Mouse (Mus musculus) forebrain, embryonic 16.5 days (tissue): Measurements from ENCODE around the gene Hoxb7. TPM values are rescaled to one million over a fixed set of nuclear protein-coding genes. Genes with fewer than 3 reads are reported as not detected.

ENCODE experiments used
- ATAC-seq: fragments of 200-750 bp; cut with Nextera tagmentation; 2 replicates; pipeline ENCODE4 v1.8.0; 2017; ENCODE audit warnings: mild to moderate bottlenecking, moderate library complexity
- H3K27ac ChIP-seq: fragments of 300-500 bp; sonication (generic); 2 replicates; pipeline ENCODE4 v1.5.1; 2014; ENCODE audit warnings: low read length, control low read depth
- H3K27me3 ChIP-seq: fragments of 300-500 bp; sonication (generic); replicated peaks from 2 replicates; pipeline ENCODE4 v1.6.1; 2014; ENCODE audit warnings: low read length; ENCODE audit not compliant: control insufficient read depth, insufficient read depth
- H3K36me3 ChIP-seq: fragments of 300-500 bp; sonication (generic); 2 replicates; pipeline ENCODE4 v1.6.1; 2014; ENCODE audit not compliant: control insufficient read depth, insufficient read depth
- H3K4me1 ChIP-seq: fragments of 300-500 bp; sonication (generic); replicated peaks from 2 replicates; pipeline ENCODE4 v1.6.1; 2014; ENCODE audit warnings: low read length; ENCODE audit not compliant: control insufficient read depth, insufficient read depth
- H3K4me2 ChIP-seq: fragments of 300-500 bp; sonication (generic); 2 replicates; pipeline ENCODE4 v1.6.1; 2014; ENCODE audit warnings: mild to moderate bottlenecking, low read length, control low read depth
- H3K4me3 ChIP-seq: fragments of 300-500 bp; sonication (generic); replicated peaks from 2 replicates; pipeline ENCODE4 v1.5.1; 2014; ENCODE audit warnings: mild to moderate bottlenecking, low read length, control low read depth
- H3K9ac ChIP-seq: fragments of 300-500 bp; sonication (generic); replicated peaks from 2 replicates; pipeline ENCODE4 v1.6.1; 2014; ENCODE audit warnings: low read depth, low read length, control low read depth
- H3K9me3 ChIP-seq: fragments of 300-500 bp; sonication (generic); 2 replicates; pipeline ENCODE4 v1.6.1; 2016; ENCODE audit warnings: low read length; ENCODE audit not compliant: control insufficient read depth
- WGBS: fragments of 180-500 bp; shearing (Covaris S2); extraction: QIAGEN DNeasy Blood & Tissue Kit; methylation state at CpG from one replicate; pipeline ENCODE4 v1.1.7; 2014; 5-methylcytosine and 5-hydroxymethylcytosine counted together
- polyA plus RNA-seq: library from polyadenylated mRNA; unstranded; fragments of >200 nt; fragmentation: Nextera tagmentation; extraction: Ambion mirVana; gene quantifications from 2 replicates; pipeline ENCODE4 v1.2.1, GENCODE M21; 2015

Gene Hoxb7
- polyA plus RNA-seq, 1 experiment from 2014 or later: not detected

DNA sequence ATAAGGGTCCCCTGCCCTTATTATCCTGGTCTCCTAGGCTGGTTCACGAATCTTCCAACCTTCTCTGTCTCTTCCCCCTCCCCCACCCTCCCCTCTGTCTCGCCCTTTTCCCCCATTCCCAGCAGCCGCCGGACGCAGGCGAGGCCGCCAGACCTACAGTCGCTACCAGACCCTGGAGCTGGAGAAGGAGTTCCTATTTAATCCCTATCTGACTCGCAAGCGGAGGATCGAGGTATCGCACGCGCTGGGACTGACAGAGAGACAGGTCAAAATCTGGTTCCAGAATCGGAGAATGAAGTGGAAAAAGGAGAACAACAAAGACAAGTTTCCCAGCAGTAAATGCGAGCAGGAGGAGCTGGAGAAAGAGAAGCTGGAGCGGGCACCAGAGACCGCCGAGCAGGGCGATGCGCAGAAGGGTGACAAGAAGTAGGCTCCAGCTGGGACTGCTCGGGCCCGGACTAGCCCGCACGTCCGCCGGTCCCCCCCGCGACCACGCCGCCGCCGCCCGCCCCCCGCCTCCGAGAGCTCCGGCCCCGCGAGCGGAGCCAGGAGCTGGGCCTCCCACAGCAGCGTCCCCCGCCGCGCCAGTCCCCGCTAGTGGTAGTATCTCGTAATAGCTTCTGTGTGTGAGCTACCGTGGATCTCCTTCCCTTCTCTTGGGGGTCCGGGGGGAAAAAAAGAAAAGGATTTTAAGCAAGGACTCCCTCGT is 2.2 kb upstream of the Hoxb7 start:
- Histone ChIP-seq H3K4me2 (peak overlapping the region; percentile 42), H3K9ac (no peak overlapping the region), H3K4me1 (peaks cover 4% of the 10 kb centered on the region; the same call in 1 of the 2 replicates), H3K27me3 (peaks cover 84% of the 10 kb centered on the region), H3K9me3 (no peaks in the 10 kb centered on the region), H3K36me3 (no peaks in the 10 kb centered on the region), H3K4me3 (peak overlapping the region; percentile 26), H3K27ac (no peak overlapping the region)
- ATAC-seq: no peak
- WGBS: under 1% methylated on average over 42 of the region's 49 CpGs

GRCm38 (mm10) chr11:96284774-96285734 is 1.4 kb upstream of the Hoxb7 start:
- Histone ChIP-seq H3K9ac (no peak overlapping the region), H3K27ac (no peak overlapping the region), H3K9me3 (no peaks in the 10 kb centered on the region), H3K4me1 (peaks cover 4% of the 10 kb centered on the region; the same call in 1 of the 2 replicates), H3K4me3 (no peak overlapping the region), H3K4me2 (no peak overlapping the region), H3K27me3 (peaks cover 82% of the 10 kb centered on the region), H3K36me3 (no peaks in the 10 kb centered on the region)
- WGBS: under 1% methylated on average over 32 of the region's 37 CpGs
- ATAC-seq: no peak

DNA sequence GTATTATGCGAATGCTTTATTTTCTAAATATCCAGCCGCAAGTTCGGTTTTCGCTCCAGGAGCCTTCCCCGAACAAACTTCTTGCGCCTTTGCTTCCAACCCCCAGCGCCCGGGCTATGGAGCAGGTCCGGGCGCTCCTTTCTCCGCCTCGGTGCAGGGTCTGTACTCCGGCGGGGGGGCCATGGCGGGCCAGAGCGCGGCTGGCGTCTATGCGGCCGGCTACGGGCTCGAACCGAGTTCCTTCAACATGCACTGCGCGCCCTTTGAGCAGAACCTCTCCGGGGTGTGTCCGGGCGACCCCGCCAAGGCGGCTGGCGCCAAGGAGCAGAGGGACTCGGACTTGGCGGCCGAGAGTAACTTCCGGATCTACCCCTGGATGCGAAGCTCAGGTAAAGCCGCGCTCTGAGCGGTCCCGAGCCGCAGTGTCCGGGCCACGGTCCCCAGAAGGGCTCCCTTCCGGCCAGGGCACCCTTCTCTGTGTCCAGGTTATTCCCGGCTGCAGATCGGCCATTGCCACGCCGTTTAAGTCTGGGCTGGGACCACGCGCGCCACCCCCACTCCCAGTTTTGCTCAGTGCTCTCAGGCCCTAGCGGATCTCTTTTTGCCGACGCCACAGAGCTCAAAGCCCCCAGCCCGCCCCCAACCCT is 439 bp downstream of the Hoxb7 start:
- no peak overlapping the region for H3K4me3 ChIP-seq

DNA sequence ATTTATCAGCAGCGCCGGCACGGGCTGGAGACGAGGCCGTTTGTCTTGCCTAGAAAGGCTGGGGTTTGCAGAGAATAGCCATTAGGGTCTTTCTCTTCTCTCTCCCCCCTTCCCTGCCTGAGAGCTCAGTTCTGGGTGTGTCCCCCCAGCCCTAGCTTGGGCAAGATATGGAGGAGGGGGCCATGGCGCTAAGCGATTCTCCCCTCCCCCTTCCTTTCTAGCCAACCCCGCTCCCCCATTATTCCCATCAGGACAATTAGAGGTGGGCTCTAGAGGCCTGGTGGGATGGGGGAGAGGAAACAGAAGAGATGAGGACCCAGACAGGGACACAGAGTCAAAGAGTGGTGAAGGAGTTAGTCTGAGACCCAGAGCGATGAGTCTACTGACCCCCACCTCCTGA is 988 bp downstream of the Hoxb7 start:
- Histone ChIP-seq H3K4me3 (no peak overlapping the region), H3K4me1 (peaks cover 4% of the 10 kb centered on the region; the same call in 1 of the 2 replicates), H3K9ac (no peak overlapping the region), H3K27ac (no peak overlapping the region), H3K27me3 (peaks cover 86% of the 10 kb centered on the region), H3K36me3 (no peaks in the 10 kb centered on the region), H3K4me2 (no peak overlapping the region), H3K9me3 (no peaks in the 10 kb centered on the region)
- no peak for ATAC-seq
- WGBS: 1% methylated on average over 9 of the region's 9 CpGs

More for the DNA sequence above, 439 bp downstream of the Hoxb7 start:
- Histone ChIP-seq H3K4me2 (peak overlapping the region; percentile 2; the same call in 1 of the 2 replicates), H3K36me3 (no peaks in the 10 kb centered on the region), H3K27me3 (peaks cover 86% of the 10 kb centered on the region), H3K9me3 (no peaks in the 10 kb centered on the region), H3K4me1 (peaks cover 4% of the 10 kb centered on the region; the same call in 1 of the 2 replicates), H3K9ac (no peak overlapping the region), H3K27ac (no peak overlapping the region)
- no peak for ATAC-seq
- under 1% methylated on average over 55 of the region's 55 CpGs for WGBS

- no peaks in the 10 kb centered on the region for H3K36me3 ChIP-seq
- no peak overlapping the region for H3K4me2 ChIP-seq
- H3K9ac ChIP-seq: no peak overlapping the region
- H3K27me3 ChIP-seq: peaks cover 90% of the 10 kb centered on the region
- peaks cover 4% of the 10 kb centered on the region; the same call in 1 of the 2 replicates for H3K4me1 ChIP-seq
- 7% methylated on average over 1 of the region's 1 CpGs for WGBS
- no peak overlapping the region for H3K27ac ChIP-seq
- ATAC-seq: no peak
- no peaks in the 10 kb centered on the region; the same call in 1 of the 2 replicates for H3K9me3 ChIP-seq
- H3K4me3 ChIP-seq: no peak overlapping the region
Observed at GRCm38 (mm10) chr11:96288455-96289221, 2.2 kb downstream of the Hoxb7 start.

GRCm38 (mm10) chr11:96289293-96289692 is 2.9 kb downstream of the Hoxb7 start:
- Histone ChIP-seq H3K4me2 (no peak overlapping the region), H3K27me3 (peaks cover 90% of the 10 kb centered on the region), H3K4me3 (no peak overlapping the region), H3K4me1 (no peaks in the 10 kb centered on the region; the same call in 1 of the 2 replicates), H3K36me3 (no peaks in the 10 kb centered on the region), H3K27ac (no peak overlapping the region), H3K9me3 (no peaks in the 10 kb centered on the region; the same call in 1 of the 2 replicates), H3K9ac (no peak overlapping the region)
- WGBS: under 1% methylated on average over 21 of the region's 21 CpGs
- no peak for ATAC-seq

GRCm38 (mm10) chr11:96289837-96290236 is 3.4 kb downstream of the Hoxb7 start:
- Histone ChIP-seq H3K27ac (no peak overlapping the region), H3K9me3 (no peaks in the 10 kb centered on the region; the same call in 1 of the 2 replicates), H3K9ac (no peak overlapping the region), H3K4me3 (no peak overlapping the region), H3K27me3 (peaks cover 90% of the 10 kb centered on the region), H3K4me1 (no peaks in the 10 kb centered on the region; the same call in 1 of the 2 replicates), H3K36me3 (no peaks in the 10 kb centered on the region), H3K4me2 (no peak overlapping the region)
- ATAC-seq: no peak
- 6% methylated on average over 6 of the region's 6 CpGs for WGBS

DNA sequence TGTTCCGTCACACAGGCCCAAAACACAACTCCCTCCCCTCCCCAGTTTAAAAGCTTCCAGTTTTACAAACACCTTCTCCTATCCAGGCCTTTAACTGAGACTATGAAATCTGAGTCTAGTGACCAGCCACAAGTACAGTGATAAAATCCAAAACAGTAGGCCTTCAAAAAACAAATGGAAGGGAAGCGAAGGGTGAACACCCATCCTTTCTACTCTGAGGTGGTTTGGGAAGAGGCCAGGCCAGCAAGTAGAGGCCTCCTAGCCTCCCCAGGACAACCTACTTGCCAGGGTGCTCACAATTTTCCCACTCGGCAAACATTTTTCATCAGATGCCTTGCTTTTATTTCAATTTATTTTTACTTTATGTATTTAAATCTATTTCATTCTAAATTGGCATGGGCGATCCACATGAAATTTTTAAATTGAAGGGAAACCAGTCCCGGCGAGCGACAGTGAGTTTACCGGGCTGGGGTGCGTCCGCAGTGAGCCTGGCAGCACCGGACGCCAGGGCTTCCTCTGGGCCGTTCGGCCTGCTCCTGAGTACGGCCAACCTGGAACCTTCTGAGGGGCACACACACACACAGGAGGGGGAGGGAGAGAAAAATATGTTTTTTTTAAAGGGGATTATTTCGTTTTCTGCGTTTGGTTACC is 4.4 kb downstream of the Hoxb7 start:
- Histone ChIP-seq H3K4me1 (no peaks in the 10 kb centered on the region), H3K4me3 (no peak overlapping the region), H3K9me3 (no peaks in the 10 kb centered on the region; the same call in 1 of the 2 replicates), H3K9ac (no peak overlapping the region), H3K27ac (no peak overlapping the region), H3K27me3 (peaks cover 93% of the 10 kb centered on the region), H3K4me2 (no peak overlapping the region), H3K36me3 (no peaks in the 10 kb centered on the region)
- no peak for ATAC-seq
- WGBS: 3% methylated on average over 17 of the region's 17 CpGs
